Mouse (Mus musculus) NIH3T3 (cell line): ENCODE results near the gene Irgm1.
A peak's percentile ranks its signal among the peaks of the same experiment; 100 is the strongest.
"Not testable (repeated sequence)": the region's sequence is repeated elsewhere in the genome, so short reads cannot be mapped to it uniquely, and the experiment has no call there.

Experiments used
- DNase-seq: peaks from one replicate; pipeline ENCODE4 v3.0.0-alpha.2; 2012; ENCODE audit warnings: low read depth

Gene Irgm1

GRCm38 (mm10) chr11:48833078-48833730, 38.3 kb downstream of the Irgm1 start:
- peak; percentile 21 for DNase-seq

- DNase-seq: no peak
These were observed 40.2 kb downstream of the Irgm1 start for GRCm38 (mm10) chr11:48831273-48831672.

GRCm38 (mm10) chr11:48830279-48830678, 41.2 kb downstream of the Irgm1 start:
- no peak for DNase-seq

GRCm38 (mm10) chr11:48827926-48828325, 43.6 kb downstream of the Irgm1 start:
- DNase-seq: no peak

GRCm38 (mm10) chr11:48826752-48827096, 44.8 kb downstream of the Irgm1 start:
- DNase-seq: peak; percentile 65

- DNase-seq: not testable (repeated sequence)
These were observed 45.3 kb downstream of the Irgm1 start, which contains the start of the genes Trim7 and Gm12184 for GRCm38 (mm10) chr11:48825979-48826751. TSS of gene Trim7 (plus strand) at chr11:48826140. TSS of gene Gm12184 (minus strand) at chr11:48826655.

GRCm38 (mm10) chr11:48824311-48824830, 47.1 kb downstream of the Irgm1 start:
- DNase-seq: no peak

- DNase-seq: peak; percentile 89
These were observed 47.9 kb downstream of the Irgm1 start for GRCm38 (mm10) chr11:48823536-48823972.

- DNase-seq: peak; percentile 75
These were observed 48.5 kb downstream of the Irgm1 start for GRCm38 (mm10) chr11:48822768-48823512.

- not testable (repeated sequence) for DNase-seq
These were observed 50.2 kb downstream of the Irgm1 start for GRCm38 (mm10) chr11:48821299-48821698.

GRCm38 (mm10) chr11:48820308-48820674, 51.2 kb downstream of the Irgm1 start:
- peak; percentile 85 for DNase-seq

GRCm38 (mm10) chr11:48819614-48820307, 51.7 kb downstream of the Irgm1 start:
- peak; percentile 49 for DNase-seq

- peak; percentile 98 for DNase-seq
These were observed 53.1 kb downstream of the Irgm1 start for GRCm38 (mm10) chr11:48818346-48818745.

GRCm38 (mm10) chr11:48817794-48818193, 53.7 kb downstream of the Irgm1 start:
- DNase-seq: no peak

- peak; percentile 99 for DNase-seq
These were observed 54.5 kb downstream of the Irgm1 start, which contains the start of gene Trim41 for GRCm38 (mm10) chr11:48816800-48817665. TSS of gene Trim41 (minus strand) at chr11:48817353.

GRCm38 (mm10) chr11:48816281-48816781, 55.2 kb downstream of the Irgm1 start:
- DNase-seq: peak; percentile 68

- no peak for DNase-seq
These were observed 55.6 kb downstream of the Irgm1 start for GRCm38 (mm10) chr11:48815851-48816250.

- no peak for DNase-seq
These were observed 57.7 kb downstream of the Irgm1 start for GRCm38 (mm10) chr11:48813782-48814181.
